Mouse (Mus musculus) embryonic facial prominence, embryonic 13.5 days (tissue): Measurements from ENCODE around the gene Camta1. TPM values are rescaled to one million over a fixed set of nuclear protein-coding genes. Genes with fewer than 3 reads are reported as not detected.
"Not testable (repeated sequence)": the region's sequence is repeated elsewhere in the genome, so short reads cannot be mapped to it uniquely, and the experiment has no call there.

Source experiments
- ATAC-seq: fragments of 200-750 bp; cut with Nextera tagmentation; 2 replicates; pipeline ENCODE4 v1.8.0; 2017; ENCODE audit warnings: low read depth; ENCODE audit not compliant: insufficient number of reproducible peaks, insufficient read depth, low FRiP score, low TSS enrichment
- H3K27ac ChIP-seq: fragments of 300-500 bp; sonication (generic); 2 replicates; pipeline ENCODE4 v1.5.1; 2015; ENCODE audit warnings: moderate library complexity, mild to moderate bottlenecking, inconsistent platforms
- H3K27me3 ChIP-seq: fragments of 300-500 bp; sonication (generic); 2 replicates; pipeline ENCODE4 v1.6.1; 2015; ENCODE audit warnings: mild to moderate bottlenecking, inconsistent platforms
- H3K36me3 ChIP-seq: fragments of 300-500 bp; sonication (generic); 2 replicates; pipeline ENCODE4 v1.6.1; 2015; ENCODE audit warnings: mild to moderate bottlenecking, inconsistent platforms
- H3K4me1 ChIP-seq: fragments of 300-500 bp; sonication (generic); 2 replicates; pipeline ENCODE4 v1.6.1; 2015; ENCODE audit warnings: inconsistent platforms
- H3K4me2 ChIP-seq: fragments of 300-500 bp; sonication (generic); 2 replicates; pipeline ENCODE4 v1.6.1; 2015; ENCODE audit warnings: moderate library complexity, mild to moderate bottlenecking, inconsistent platforms
- H3K4me3 ChIP-seq: fragments of 300-500 bp; sonication (generic); 2 replicates; pipeline ENCODE4 v1.5.1; 2015; ENCODE audit warnings: mild to moderate bottlenecking, inconsistent platforms
- H3K9ac ChIP-seq: fragments of 300-500 bp; sonication (generic); 2 replicates; pipeline ENCODE4 v1.6.1; 2015; ENCODE audit warnings: mild to moderate bottlenecking, inconsistent platforms
- H3K9me3 ChIP-seq: fragments of 300-500 bp; sonication (generic); 2 replicates; pipeline ENCODE4 v1.6.1; 2016; ENCODE audit warnings: inconsistent platforms
- WGBS: fragments of 180-500 bp; shearing (Covaris S2); methylation state at CpG from one replicate; pipeline ENCODE4 v1.1.7; 2015; ENCODE audit warnings: mixed read lengths; 5-methylcytosine and 5-hydroxymethylcytosine counted together
- polyA plus RNA-seq: library from polyadenylated mRNA; unstranded; fragments of >200 nt; fragmentation: Nextera tagmentation; extraction: Ambion mirVana; gene quantifications from 2 replicates; pipeline ENCODE4 v1.2.1, GENCODE M21; 2015

The Camta1 gene
- polyA plus RNA-seq, 1 experiment from 2014 or later, result 106 TPM

GRCm38 (mm10) chr4:151024152-151024551, 837.5 kb downstream of the Camta1 start:
- Histone ChIP-seq H3K4me3 (no peak overlapping the region), H3K4me1 (no peaks in the 10 kb centered on the region), H3K36me3 (peaks cover 7% of the 10 kb centered on the region), H3K9me3 (no peaks in the 10 kb centered on the region), H3K4me2 (no peak overlapping the region), H3K27me3 (no peaks in the 10 kb centered on the region), H3K27ac (no peak overlapping the region), H3K9ac (no peak overlapping the region)
- ATAC-seq, result no peak
- 88% methylated on average over 9 of the region's 9 CpGs for WGBS

DNA sequence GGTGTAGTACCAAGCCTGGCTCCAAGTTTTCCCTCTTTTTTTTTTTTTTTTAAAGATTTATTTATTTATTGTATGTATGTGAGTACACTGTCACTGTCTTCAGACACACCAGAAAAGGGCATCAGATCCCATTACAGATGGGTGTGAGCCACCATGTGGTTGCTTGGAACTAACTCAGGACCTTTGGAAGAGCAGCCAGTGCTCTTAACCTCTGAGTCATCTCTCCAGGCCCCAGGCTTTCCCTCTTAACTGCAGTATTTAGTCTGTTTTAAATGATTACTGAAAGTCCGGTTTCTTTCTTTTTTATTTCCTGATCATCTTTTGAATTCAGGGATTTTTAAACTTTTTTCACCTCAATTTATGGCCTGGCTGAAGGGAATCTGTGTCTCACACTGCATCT, 844.3 kb downstream of the Camta1 start:
- peaks cover 29% of the 10 kb centered on the region for H3K36me3 ChIP-seq
- H3K4me3 ChIP-seq, H3K27ac ChIP-seq, H3K27me3 ChIP-seq, H3K9me3 ChIP-seq, ATAC-seq, H3K4me1 ChIP-seq, H3K9ac ChIP-seq, H3K4me2 ChIP-seq: not testable (repeated sequence)
- 94% methylated on average over 1 of the region's 1 CpGs for WGBS

DNA sequence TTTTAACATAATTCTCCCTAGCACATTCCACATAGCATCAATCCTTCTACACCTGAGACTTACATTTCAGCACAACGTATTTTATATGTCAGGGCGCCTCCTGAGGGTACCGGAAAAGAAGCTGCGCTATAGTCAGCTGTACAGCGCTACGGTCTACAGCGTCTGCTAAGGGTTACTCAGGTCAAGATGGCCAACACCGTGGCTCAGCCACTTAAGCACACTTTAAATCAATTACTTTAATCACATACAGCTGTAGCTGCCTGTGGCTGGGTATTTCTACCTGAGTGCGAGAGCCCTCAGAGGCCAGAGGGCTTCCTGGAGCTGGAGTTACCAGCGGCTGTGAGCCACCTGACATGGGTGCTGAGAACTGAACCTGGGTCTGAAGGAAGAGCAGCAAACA, 845.7 kb downstream of the Camta1 start:
- no peaks in the 10 kb centered on the region for H3K27me3 ChIP-seq
- H3K4me2 ChIP-seq, result no peak overlapping the region
- H3K9me3 ChIP-seq, result no peaks in the 10 kb centered on the region
- no peak overlapping the region for H3K9ac ChIP-seq
- H3K36me3 ChIP-seq, result peaks cover 35% of the 10 kb centered on the region
- 48% methylated on average over 10 of the region's 10 CpGs for WGBS
- no peak overlapping the region for H3K27ac ChIP-seq
- H3K4me3 ChIP-seq, result no peak overlapping the region
- no peak for ATAC-seq
- no peaks in the 10 kb centered on the region for H3K4me1 ChIP-seq

GRCm38 (mm10) chr4:151010316-151010715, 851.4 kb downstream of the Camta1 start:
- Histone ChIP-seq H3K36me3 (peaks cover 37% of the 10 kb centered on the region), H3K4me3 (no peak overlapping the region), H3K9me3 (no peaks in the 10 kb centered on the region), H3K27ac (no peak overlapping the region), H3K27me3 (no peaks in the 10 kb centered on the region), H3K4me1 (no peaks in the 10 kb centered on the region), H3K9ac (no peak overlapping the region), H3K4me2 (no peak overlapping the region)
- no peak for ATAC-seq
- 90% methylated on average over 7 of the region's 7 CpGs for WGBS

- Histone ChIP-seq H3K9ac (no peak overlapping the region), H3K27me3 (no peaks in the 10 kb centered on the region), H3K36me3 (peaks cover 22% of the 10 kb centered on the region), H3K4me3 (no peak overlapping the region), H3K27ac (no peak overlapping the region), H3K9me3 (no peaks in the 10 kb centered on the region), H3K4me1 (no peaks in the 10 kb centered on the region), H3K4me2 (no peak overlapping the region)
- 49% methylated on average over 6 of the region's 6 CpGs for WGBS
- no peak for ATAC-seq
Measured at GRCm38 (mm10) chr4:151006945-151007344, 854.7 kb downstream of the Camta1 start.

GRCm38 (mm10) chr4:151005656-151006318, 855.9 kb downstream of the Camta1 start:
- Histone ChIP-seq H3K27me3 (no peaks in the 10 kb centered on the region), H3K4me3 (no peak overlapping the region), H3K27ac (no peak overlapping the region), H3K36me3 (peaks cover 20% of the 10 kb centered on the region), H3K9me3 (no peaks in the 10 kb centered on the region), H3K4me2 (no peak overlapping the region), H3K4me1 (no peaks in the 10 kb centered on the region), H3K9ac (no peak overlapping the region)
- WGBS, result 91% methylated on average over 13 of the region's 13 CpGs
- ATAC-seq, result no peak

GRCm38 (mm10) chr4:151001397-151001796, 860.3 kb downstream of the Camta1 start:
- no peak for ATAC-seq
- H3K27me3 ChIP-seq, result no peaks in the 10 kb centered on the region
- no peaks in the 10 kb centered on the region for H3K4me1 ChIP-seq
- H3K4me2 ChIP-seq, result no peak overlapping the region
- H3K4me3 ChIP-seq, result no peak overlapping the region
- H3K9ac ChIP-seq, result no peak overlapping the region
- no peaks in the 10 kb centered on the region for H3K9me3 ChIP-seq
- peaks cover 6% of the 10 kb centered on the region; the same call in 1 of the 2 replicates for H3K36me3 ChIP-seq
- H3K27ac ChIP-seq, result no peak overlapping the region
- 69% methylated on average over 13 of the region's 13 CpGs for WGBS

DNA sequence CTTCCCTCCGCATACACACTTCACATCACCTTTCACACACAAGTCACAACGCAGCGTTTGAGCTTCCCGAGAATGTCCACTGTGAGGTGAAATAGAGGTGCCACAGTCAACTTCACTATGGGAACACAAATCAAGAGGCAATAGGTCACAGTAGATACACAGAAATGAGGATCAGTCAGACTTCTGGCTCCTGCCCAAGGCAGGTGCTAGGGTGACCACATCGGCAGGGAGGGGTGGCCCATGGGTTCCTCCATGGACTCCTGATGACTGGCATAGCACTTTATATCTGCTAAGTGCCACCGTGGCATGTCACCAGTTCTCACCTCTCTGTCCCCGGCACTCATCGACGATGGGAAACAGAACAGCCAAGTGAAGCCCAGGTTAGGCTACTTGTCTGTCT, 863.0 kb downstream of the Camta1 start:
- ATAC-seq, result no peak
- H3K27me3 ChIP-seq, result no peaks in the 10 kb centered on the region
- 95% methylated on average over 9 of the region's 9 CpGs for WGBS
- no peak overlapping the region for H3K9ac ChIP-seq
- no peaks in the 10 kb centered on the region for H3K36me3 ChIP-seq
- no peaks in the 10 kb centered on the region for H3K9me3 ChIP-seq
- H3K4me2 ChIP-seq, result no peak overlapping the region
- H3K4me3 ChIP-seq, result no peak overlapping the region
- H3K4me1 ChIP-seq, result no peaks in the 10 kb centered on the region
- H3K27ac ChIP-seq, result no peak overlapping the region

GRCm38 (mm10) chr4:150996797-150997196, 864.9 kb downstream of the Camta1 start, which contains the start of gene Uts2:
TSS of gene Uts2 (plus strand) at chr4:150997097.
- no peaks in the 10 kb centered on the region for H3K27me3 ChIP-seq
- no peak within 1 kb of the TSS for H3K4me3 ChIP-seq
- H3K9me3 ChIP-seq, result no peaks in the 10 kb centered on the region
- no peak within 1 kb of the TSS for H3K9ac ChIP-seq
- H3K4me2 ChIP-seq, result no peak within 1 kb of the TSS
- no peaks in the 10 kb centered on the region for H3K4me1 ChIP-seq
- ATAC-seq, result no peak
- 91% methylated on average over 7 of the region's 7 CpGs for WGBS
- H3K27ac ChIP-seq, result no peak within 1 kb of the TSS
- H3K36me3 ChIP-seq, result no peaks in the 10 kb centered on the region

GRCm38 (mm10) chr4:150990148-150990547, 871.5 kb downstream of the Camta1 start:
- Histone ChIP-seq H3K4me3 (no peak overlapping the region), H3K9me3 (no peaks in the 10 kb centered on the region), H3K27ac (no peak overlapping the region), H3K4me1 (no peaks in the 10 kb centered on the region), H3K4me2 (no peak overlapping the region), H3K27me3 (no peaks in the 10 kb centered on the region), H3K9ac (no peak overlapping the region), H3K36me3 (no peaks in the 10 kb centered on the region)
- 40% methylated on average over 6 of the region's 6 CpGs for WGBS
- ATAC-seq, result no peak

DNA sequence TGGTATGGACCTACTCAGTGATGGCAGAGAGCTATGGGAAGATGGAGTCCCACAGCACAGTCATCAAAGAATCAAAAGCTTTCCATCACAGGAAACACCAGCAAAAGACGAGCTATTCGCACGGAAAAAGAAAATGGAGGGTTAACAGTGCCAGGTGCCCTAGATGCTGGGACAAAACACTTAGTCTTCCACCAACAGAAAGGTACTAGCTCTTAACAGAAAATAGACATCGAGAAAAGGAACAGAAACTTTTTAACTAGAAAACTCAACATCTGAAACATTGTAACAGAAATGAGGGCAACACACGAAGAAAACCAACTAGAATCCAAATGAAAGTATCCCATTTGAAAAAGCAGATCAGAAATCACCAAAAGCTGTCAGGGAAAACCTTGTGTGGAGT, 881.5 kb downstream of the Camta1 start:
- Histone ChIP-seq H3K4me3 (no peak overlapping the region), H3K9me3 (no peaks in the 10 kb centered on the region), H3K27ac (no peak overlapping the region), H3K4me2 (no peak overlapping the region), H3K36me3 (no peaks in the 10 kb centered on the region), H3K27me3 (no peaks in the 10 kb centered on the region), H3K4me1 (0 out of 2 replicates have a peak, but pooled peaks cover 3% of the 10 kb centered on the region), H3K9ac (no peak overlapping the region)
- 91% methylated on average over 5 of the region's 5 CpGs for WGBS
- ATAC-seq, result no peak

DNA sequence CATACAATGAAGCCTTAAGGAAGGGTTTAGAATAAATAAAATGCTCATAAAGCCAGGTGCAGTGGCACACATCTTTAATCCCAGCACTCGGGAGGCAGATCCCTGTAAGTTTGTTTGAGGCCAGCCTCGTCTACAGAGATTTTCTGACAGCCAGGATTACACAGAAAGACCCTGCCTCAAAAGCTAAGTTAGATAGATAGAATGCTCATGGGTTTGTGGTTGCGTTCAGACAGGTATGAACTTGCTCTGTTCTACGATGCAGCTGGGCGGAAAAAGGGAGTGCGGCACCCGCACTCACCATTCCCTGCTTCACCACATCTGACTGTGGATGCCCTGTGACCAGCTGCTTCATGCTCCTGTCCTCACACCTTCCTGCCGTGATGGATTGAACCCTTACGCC, 882.2 kb downstream of the Camta1 start:
- 77% methylated on average over 9 of the region's 9 CpGs for WGBS
- no peaks in the 10 kb centered on the region for H3K9me3 ChIP-seq
- 0 out of 2 replicates have a peak, but pooled peaks cover 3% of the 10 kb centered on the region for H3K4me1 ChIP-seq
- H3K4me3 ChIP-seq, result no peak overlapping the region
- ATAC-seq, result no peak
- H3K27me3 ChIP-seq, result no peaks in the 10 kb centered on the region
- H3K36me3 ChIP-seq, result no peaks in the 10 kb centered on the region
- H3K27ac ChIP-seq, result no peak overlapping the region
- H3K9ac ChIP-seq, result no peak overlapping the region
- no peak overlapping the region for H3K4me2 ChIP-seq
